Mouse (Mus musculus): ENCODE data around the gene Nek6.

The Nek6 gene

GRCm38 (mm10) chr2:38579528-38579927 lies 68.1 kb downstream of the Nek6 start:
- DNase-seq (ENCODE audit: low spot score) = no peak

- no peak for DNase-seq (ENCODE audit: low spot score)
These were observed 72.5 kb downstream of the Nek6 start for GRCm38 (mm10) chr2:38583982-38584381.

- no peak for DNase-seq (ENCODE audit: low spot score)
These were observed 73.3 kb downstream of the Nek6 start for GRCm38 (mm10) chr2:38584514-38585378.

DNA sequence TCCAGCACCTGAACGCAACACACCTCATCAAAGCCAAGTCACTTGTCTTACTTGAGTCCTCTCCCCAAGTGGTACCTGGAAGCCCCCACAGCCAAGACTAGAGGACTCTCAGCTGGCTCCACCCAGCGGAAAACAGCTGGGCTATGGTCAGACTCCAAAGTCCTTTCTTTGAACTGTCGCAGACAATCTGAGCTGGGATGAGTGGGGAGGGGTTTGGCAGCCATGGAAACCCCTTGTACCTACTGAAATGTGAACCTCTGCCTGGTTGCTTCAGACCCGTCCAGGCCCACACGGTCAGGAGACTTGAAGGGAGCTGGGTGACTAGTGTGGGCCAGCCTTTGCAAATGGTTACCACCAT lies 73.9 kb downstream of the Nek6 start:
- no peak for DNase-seq (ENCODE audit: low spot score)

- DNase-seq (ENCODE audit: low spot score) = no peak
These were observed 75.3 kb downstream of the Nek6 start for GRCm38 (mm10) chr2:38586733-38587132.

GRCm38 (mm10) chr2:38591751-38592459 lies 80.5 kb downstream of the Nek6 start:
- DNase-seq (ENCODE audit: low spot score) = no peak

- no peak for DNase-seq (ENCODE audit: low spot score)
These were observed 83.4 kb downstream of the Nek6 start for GRCm38 (mm10) chr2:38594874-38595273.

- DNase-seq (ENCODE audit: low spot score) = no peak
These were observed 86.5 kb downstream of the Nek6 start for GRCm38 (mm10) chr2:38597896-38598295.

GRCm38 (mm10) chr2:38598395-38598794 lies 87.0 kb downstream of the Nek6 start:
- DNase-seq (ENCODE audit: low spot score) = no peak

GRCm38 (mm10) chr2:38600842-38601241 lies 89.4 kb downstream of the Nek6 start:
- DNase-seq (ENCODE audit: low spot score) = no peak

DNA sequence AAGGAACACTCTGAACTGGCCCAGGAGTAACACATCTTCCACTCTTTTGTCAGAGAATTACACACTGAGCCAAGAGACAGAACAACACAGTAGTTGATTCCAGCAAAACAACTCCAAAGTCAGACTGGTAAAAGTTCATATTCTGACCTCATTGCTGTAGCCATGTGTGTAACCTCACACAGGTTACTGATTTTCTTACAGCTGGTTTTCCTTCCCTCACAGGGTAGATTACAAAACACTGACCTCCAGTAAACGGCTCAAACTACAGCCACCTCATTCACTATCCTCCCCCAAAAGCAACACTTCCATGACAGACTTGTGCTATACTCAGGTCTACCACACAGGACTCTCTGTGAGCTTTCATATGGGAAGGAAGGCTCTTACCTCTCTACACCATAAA lies 96.3 kb downstream of the Nek6 start:
- DNase-seq (ENCODE audit: low spot score) = no peak

DNA sequence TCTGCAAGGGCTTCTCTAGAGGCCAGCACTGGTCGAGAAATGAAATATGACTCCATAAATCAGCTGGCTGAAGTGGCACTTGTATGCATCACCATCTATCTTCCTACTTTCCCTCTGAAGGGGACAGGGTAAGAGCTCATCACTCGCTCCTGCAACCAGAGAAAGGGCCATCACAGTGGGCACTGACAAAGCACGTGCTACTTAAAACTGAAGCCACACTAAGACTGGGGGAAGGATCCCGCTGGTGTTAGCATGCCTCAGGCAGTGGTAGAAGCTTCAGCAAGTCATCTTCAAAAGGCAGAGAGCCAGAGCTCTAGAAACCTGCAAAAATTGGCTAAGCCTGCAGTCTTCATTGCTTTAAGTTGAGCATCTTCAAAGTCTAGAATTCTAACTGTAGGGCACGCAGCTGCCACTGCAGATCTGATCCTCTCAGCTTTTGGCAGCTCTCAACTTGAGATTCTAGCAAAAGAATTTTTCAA lies 97.4 kb downstream of the Nek6 start:
- no peak for DNase-seq (ENCODE audit: low spot score)

- no peak for DNase-seq (ENCODE audit: low spot score)
These were observed 97.9 kb downstream of the Nek6 start for GRCm38 (mm10) chr2:38609310-38609709.

GRCm38 (mm10) chr2:38610161-38610560 lies 98.7 kb downstream of the Nek6 start:
- DNase-seq (ENCODE audit: low spot score) = no peak

DNA sequence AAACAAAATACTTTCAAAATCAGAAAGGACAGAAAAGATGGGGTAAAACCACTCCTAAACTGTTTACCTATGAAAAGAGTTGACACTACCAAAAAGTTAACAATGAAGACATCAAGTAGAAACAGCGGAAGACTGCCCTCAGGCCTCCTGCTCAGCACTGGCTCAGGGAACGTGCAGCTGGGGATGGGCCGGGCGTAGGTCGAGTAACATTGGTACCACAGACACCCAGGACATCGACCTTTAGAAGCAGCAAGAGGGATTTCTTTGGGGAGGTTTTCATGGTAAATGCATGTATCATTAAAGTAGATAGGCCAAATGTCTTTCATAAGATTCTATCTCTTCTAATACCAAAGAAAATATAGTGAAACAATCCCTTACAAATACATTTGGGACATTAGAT lies 101.2 kb downstream of the Nek6 start:
- no peak for DNase-seq (ENCODE audit: low spot score)

DNA sequence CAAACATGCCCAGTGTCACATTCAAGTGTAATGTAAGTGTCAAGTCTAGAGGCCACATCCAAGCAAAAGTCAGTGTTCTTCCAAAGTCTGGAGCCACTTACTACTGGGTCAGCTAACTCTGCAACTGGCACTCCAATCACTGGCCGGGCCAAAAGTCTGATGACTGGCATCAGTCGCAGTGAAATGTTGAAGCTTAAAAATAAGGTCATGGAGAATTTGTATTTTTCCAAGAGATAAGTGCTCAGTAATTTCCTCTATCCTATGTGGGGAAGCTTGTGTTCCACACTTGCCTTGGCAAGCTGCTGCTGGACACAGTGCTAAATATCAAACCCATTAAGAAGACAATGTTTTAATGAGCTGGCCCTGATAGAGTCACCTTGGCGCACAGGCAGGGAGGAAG lies 102.1 kb downstream of the Nek6 start:
- DNase-seq (ENCODE audit: low spot score) = no peak

DNA sequence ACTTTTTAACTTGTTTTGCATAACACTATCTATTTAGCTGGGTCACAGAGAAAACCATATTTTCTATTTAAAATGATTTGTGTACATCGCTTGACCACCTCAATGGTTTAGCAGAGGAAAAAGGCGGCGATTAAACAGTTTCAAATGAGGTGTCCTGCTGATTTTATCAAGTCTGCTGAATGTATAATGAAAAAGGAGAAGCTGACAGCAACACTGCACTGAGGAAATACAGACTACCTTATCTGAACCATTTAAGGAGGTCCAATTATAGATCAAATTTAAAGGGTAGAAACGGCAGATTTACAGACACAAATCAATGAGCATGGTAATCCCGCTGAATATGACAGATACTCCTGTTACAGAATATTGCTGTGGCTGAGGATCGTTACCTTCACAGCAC lies 103.0 kb downstream of the Nek6 start:
- DNase-seq (ENCODE audit: low spot score) = no peak

DNA sequence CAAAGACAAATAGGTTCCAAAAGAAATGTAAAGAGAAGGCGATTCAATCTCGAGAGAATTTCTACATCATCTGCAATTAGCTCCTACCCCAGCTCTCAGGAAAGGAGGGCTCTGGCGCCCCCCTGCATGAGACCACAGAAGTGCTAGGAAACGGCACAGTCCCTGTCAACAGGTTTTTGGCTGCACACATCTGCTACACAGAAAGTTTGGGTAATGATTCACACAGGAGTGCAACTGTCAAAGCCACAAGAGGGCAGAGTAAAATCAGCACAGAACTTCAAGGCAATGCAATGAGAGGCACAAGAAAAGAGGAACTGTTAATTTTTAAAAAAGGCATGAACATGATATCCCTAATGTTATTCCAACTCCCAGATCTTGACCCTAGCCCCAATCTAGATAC lies 104.6 kb downstream of the Nek6 start:
- DNase-seq (ENCODE audit: low spot score) = no peak

GRCm38 (mm10) chr2:38616956-38617872 lies 105.8 kb downstream of the Nek6 start:
- DNase-seq (ENCODE audit: low spot score) = no peak

DNA sequence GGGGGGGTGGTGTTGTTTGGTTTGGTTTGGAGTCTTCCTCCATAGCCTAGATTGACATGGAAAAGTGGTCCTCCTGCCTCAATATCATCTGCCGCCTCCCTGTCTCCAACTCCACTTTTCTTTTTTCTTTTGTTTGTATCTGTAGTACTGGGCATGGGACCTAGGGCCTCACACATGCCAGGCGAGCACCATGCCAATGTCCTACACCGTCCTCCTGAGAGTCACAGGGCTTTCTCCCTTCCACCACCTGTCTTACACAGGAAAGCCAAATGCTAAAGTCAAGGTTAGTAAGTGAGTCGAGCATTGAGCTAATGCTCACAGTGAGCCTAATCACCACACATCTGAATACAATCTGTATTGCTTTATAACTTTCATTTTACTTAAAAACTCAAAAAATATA lies 108.3 kb downstream of the Nek6 start:
- DNase-seq (ENCODE audit: low spot score) = no peak

GRCm38 (mm10) chr2:38621076-38621475 lies 109.6 kb downstream of the Nek6 start:
- DNase-seq (ENCODE audit: low spot score) = no peak

DNA sequence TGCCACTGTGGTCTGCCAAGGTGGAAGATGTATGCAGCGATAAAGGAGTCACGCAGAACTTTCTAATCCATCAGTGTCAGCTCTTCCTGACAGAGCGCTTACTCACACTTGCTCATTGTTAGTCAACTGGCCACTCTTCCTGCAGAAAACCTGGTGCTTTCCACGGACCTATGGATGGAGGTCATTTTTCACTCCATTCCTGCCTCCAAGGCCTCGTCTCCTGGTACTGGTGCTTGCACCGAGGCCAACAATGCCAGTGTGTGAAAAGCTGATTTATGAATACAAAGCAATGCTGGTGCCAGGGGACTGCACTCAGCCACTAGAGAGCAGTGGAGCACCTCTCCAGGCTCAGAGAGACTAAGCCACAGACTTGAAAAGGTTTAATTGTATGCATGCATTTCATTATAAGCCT lies 110.2 kb downstream of the Nek6 start:
- no peak for DNase-seq (ENCODE audit: low spot score)
